Mouse (Mus musculus): Measurements from ENCODE around the gene Zfp574. TPM values are rescaled to one million over a fixed set of nuclear protein-coding genes. Genes with fewer than 3 reads are reported as not detected.

Zfp574 gene
- total and polyA plus RNA-seq, 3 experiments = 16.3 to 30.2 TPM; not detected in 1

- Histone ChIP-seq H3K36me3 (ENCODE audit: control insufficient read depth in 1 of 2, insufficient read depth in 2 of 2, low read length in 2 of 2) (no peaks in the 10 kb centered on the region), H3K79me2 (ENCODE audit: control insufficient read depth, insufficient read depth, low read length, poor library complexity) (no peaks in the 10 kb centered on the region), H3K4me1 (ENCODE audit: control insufficient read depth in 1 of 2, insufficient read depth in 2 of 2, low read length in 2 of 2) (peaks cover 0 to 10% of the 10 kb centered on the region in 2 experiments; a peak in 2 of 4 replicates), H3K9ac (ENCODE audit: control insufficient read depth, low read depth, low read length, poor library complexity, severe bottlenecking) (no peak overlapping the region), H3K27me3 (ENCODE audit: control insufficient read depth in 1 of 2, insufficient read depth in 2 of 2, low read length in 2 of 2) (no peaks in the 10 kb centered on the region), H3K9me3 (replicated peaks; ENCODE audit: insufficient read depth, low read length) (no peaks in the 10 kb centered on the region), H3K4me3 (ENCODE audit: control insufficient read depth in 1 of 2, insufficient read depth in 1 of 2, low read depth in 2 of 2, low read length in 2 of 2) (no peak overlapping the region), H3K27ac (ENCODE audit: control insufficient read depth, low read depth, low read length) (no peak overlapping the region)
- no peak for TF ChIP-seq GABPA (IDR thresholded peaks at IDR 0.05; ENCODE audit: low read depth, low read length)
- TF ChIP-seq ZKSCAN1 (IDR thresholded peaks at IDR 0.05; ENCODE audit: low read depth, low read length) = no peak
- no peak for TF ChIP-seq ELF1 (IDR thresholded peaks at IDR 0.05; ENCODE audit: low read depth, low read length)
- TF ChIP-seq EP300 (IDR thresholded peaks at IDR 0.05; ENCODE audit: low read depth in 1 of 2, low read length in 2 of 2) = no peak
- no peak for TF ChIP-seq E2F4 (IDR thresholded peaks at IDR 0.05; ENCODE audit: borderline replicate concordance, low read depth, low read length)
- TF ChIP-seq CHD1 (IDR thresholded peaks at IDR 0.05; ENCODE audit: low read depth, low read length) = no peak
- no peak for TF ChIP-seq POLR2A (IDR thresholded peaks at IDR 0.05; ENCODE audit: control insufficient read depth in 1 of 2, insufficient read depth in 1 of 2, low read depth in 1 of 2, low read length in 2 of 2, poor library complexity in 1 of 2)
- TF ChIP-seq TAL1 (IDR thresholded peaks at IDR 0.05; ENCODE audit: low read length) = no peak
- no peak for TF ChIP-seq SMC3 (IDR thresholded peaks at IDR 0.05; ENCODE audit: low read depth, low read length)
- no peak for TF ChIP-seq POLR2AphosphoS5 (IDR thresholded peaks at IDR 0.05; ENCODE audit: borderline replicate concordance, low read depth, low read length)
- no peak for TF ChIP-seq MAX (IDR thresholded peaks at IDR 0.05; ENCODE audit: low read length)
- no peak for TF ChIP-seq POLR2AphosphoS2 (IDR thresholded peaks at IDR 0.05; ENCODE audit: low read length)
- no peak for TF ChIP-seq GATA1 (IDR thresholded peaks at IDR 0.05; ENCODE audit: low read depth, low read length)
- no peak for TF ChIP-seq RCOR1 (IDR thresholded peaks at IDR 0.05; ENCODE audit: low read depth, low read length)
- TF ChIP-seq MYC (IDR thresholded peaks at IDR 0.05; ENCODE audit: low read depth, low read length) = no peak
- TF ChIP-seq USF1 (IDR thresholded peaks at IDR 0.05; ENCODE audit: low read depth, low read length) = no peak
- no peak for TF ChIP-seq BHLHE40 (IDR thresholded peaks at IDR 0.05; ENCODE audit: borderline replicate concordance, low read depth, low read length)
- no peak for DNase-seq (ENCODE audit: low read depth, low spot score)
Measured at GRCm38 (mm10) chr7:25121240-25121786, 48.9 kb downstream of the Zfp574 start.

GRCm38 (mm10) chr7:25125716-25126281 lies 53.4 kb downstream of the Zfp574 start:
- Histone ChIP-seq H3K36me3 (ENCODE audit: control insufficient read depth in 1 of 2, insufficient read depth in 2 of 2, low read length in 2 of 2) (no peaks in the 10 kb centered on the region), H3K27ac (ENCODE audit: control insufficient read depth, low read depth, low read length) (no peak overlapping the region), H3K9me3 (replicated peaks; ENCODE audit: insufficient read depth, low read length) (no peaks in the 10 kb centered on the region), H3K27me3 (ENCODE audit: control insufficient read depth in 1 of 2, insufficient read depth in 2 of 2, low read length in 2 of 2) (no peaks in the 10 kb centered on the region), H3K79me2 (ENCODE audit: control insufficient read depth, insufficient read depth, low read length, poor library complexity) (no peaks in the 10 kb centered on the region), H3K9ac (ENCODE audit: control insufficient read depth, low read depth, low read length, poor library complexity, severe bottlenecking) (no peak overlapping the region), H3K4me3 (ENCODE audit: control insufficient read depth in 1 of 2, insufficient read depth in 1 of 2, low read depth in 2 of 2, low read length in 2 of 2) (no peak overlapping the region), H3K4me1 (ENCODE audit: control insufficient read depth in 1 of 2, insufficient read depth in 2 of 2, low read length in 2 of 2) (peaks cover 0 to 7% of the 10 kb centered on the region in 2 experiments; a peak in 2 of 4 replicates)
- no peak for TF ChIP-seq CHD2 (IDR thresholded peaks at IDR 0.05; ENCODE audit: low read length)
- no peak for TF ChIP-seq POLR2A (IDR thresholded peaks at IDR 0.05; ENCODE audit: control insufficient read depth in 1 of 2, insufficient read depth in 1 of 2, low read depth in 1 of 2, low read length in 2 of 2, poor library complexity in 1 of 2)
- TF ChIP-seq CTCF (IDR thresholded peaks at IDR 0.05 in 2 of 3, conservative IDR thresholded peaks at IDR 0.05 in 1 of 3; ENCODE audit: control insufficient read depth in 1 of 3, insufficient read depth in 1 of 3, low read depth in 2 of 3, low read length in 3 of 3, poor library complexity in 1 of 3, severe bottlenecking in 1 of 3) = no peak
- TF ChIP-seq NELFE (IDR thresholded peaks at IDR 0.05; ENCODE audit: low read depth, low read length) = no peak
- no peak for TF ChIP-seq HCFC1 (IDR thresholded peaks at IDR 0.05; ENCODE audit: low read depth, low read length)
- no peak for TF ChIP-seq E2F4 (IDR thresholded peaks at IDR 0.05; ENCODE audit: borderline replicate concordance, low read depth, low read length)
- TF ChIP-seq GATA1 (IDR thresholded peaks at IDR 0.05; ENCODE audit: low read depth, low read length) = no peak
- TF ChIP-seq ELF1 (IDR thresholded peaks at IDR 0.05; ENCODE audit: low read depth, low read length) = no peak
- TF ChIP-seq MXI1 (IDR thresholded peaks at IDR 0.05; ENCODE audit: low read depth, low read length) = no peak
- TF ChIP-seq MAX (IDR thresholded peaks at IDR 0.05; ENCODE audit: low read length) = no peak
- no peak for TF ChIP-seq ZMIZ1 (IDR thresholded peaks at IDR 0.05; ENCODE audit: low read depth, low read length)
- no peak for TF ChIP-seq ETS1 (IDR thresholded peaks at IDR 0.05; ENCODE audit: low read depth, low read length)
- no peak for TF ChIP-seq BHLHE40 (IDR thresholded peaks at IDR 0.05; ENCODE audit: borderline replicate concordance, low read depth, low read length)
- no peak for TF ChIP-seq MAZ (IDR thresholded peaks at IDR 0.05; ENCODE audit: low read depth, low read length)
- TF ChIP-seq SIN3A (IDR thresholded peaks at IDR 0.05; ENCODE audit: low read length) = no peak
- no peak for TF ChIP-seq MYB (IDR thresholded peaks at IDR 0.05; ENCODE audit: low read depth, low read length)
- TF ChIP-seq ZNF384 (IDR thresholded peaks at IDR 0.05; ENCODE audit: low read depth, low read length) = no peak
- TF ChIP-seq RAD21 (IDR thresholded peaks at IDR 0.05; ENCODE audit: low read depth, low read length) = no peak
- TF ChIP-seq CHD1 (IDR thresholded peaks at IDR 0.05; ENCODE audit: low read depth, low read length) = no peak
- no peak for DNase-seq (ENCODE audit: low read depth, low spot score)

Data from MEL (cell line).